In the genomic region with DNA sequence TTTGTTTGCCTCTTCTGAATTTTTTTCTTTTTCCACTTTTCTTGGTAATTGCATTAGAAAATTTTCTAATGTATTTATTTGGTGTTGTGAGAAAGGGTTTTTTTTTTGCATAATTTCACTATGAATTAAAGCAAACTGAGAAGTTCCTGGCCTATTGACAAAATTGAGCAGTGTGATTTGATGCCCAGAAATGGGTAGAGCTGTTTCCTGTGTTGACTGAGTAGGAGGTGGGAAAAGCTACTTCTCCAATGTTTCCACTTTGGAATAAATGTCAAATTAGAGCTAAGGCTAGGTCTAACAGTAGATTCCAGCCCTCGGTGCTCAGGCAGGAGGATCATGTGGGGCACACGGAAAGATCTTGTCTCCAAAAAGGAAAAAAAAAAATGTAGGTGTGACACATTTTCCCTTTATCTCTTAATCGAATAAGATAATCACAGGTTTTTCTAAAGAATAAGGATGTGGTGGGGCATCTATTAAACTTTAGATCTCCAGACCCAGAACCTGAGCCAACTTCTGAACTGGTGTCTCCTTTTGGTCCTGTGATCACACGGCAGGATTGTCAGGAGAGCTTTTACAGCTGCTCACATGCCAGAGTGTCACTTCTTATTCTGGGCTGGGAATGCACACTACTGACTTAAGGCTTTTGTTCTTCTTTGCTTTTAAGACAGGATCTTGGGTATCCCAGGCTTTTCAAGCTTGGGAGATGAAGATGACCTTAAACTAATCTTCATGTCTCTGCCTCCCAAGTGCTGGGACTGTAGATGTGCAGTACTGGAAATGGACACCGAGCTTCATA, we compare ENCODE assay signal across 16 mouse cellular contexts. TPM values are rescaled to one million over a fixed set of nuclear protein-coding genes. Genes with fewer than 3 reads are reported as not detected.
"Had no signal": no experiment of that assay in that cellular context is flagged by ENCODE, and none has a peak within 500 bp of the region (broad histone marks: within the 10 kb centered on the region; RNA-seq: fewer than 3 reads in every experiment).

No protein-coding gene starts in this region.

- H3K27ac ChIP-seq: left cerebral cortex, adult 2 months; limb, embryonic 10.5 days; liver, embryonic 15.5 days; midbrain, embryonic 10.5 days; neural tube, embryonic 15.5 days had no signal

- H3K4me3 ChIP-seq: left cerebral cortex, adult 2 months; limb, embryonic 10.5 days; liver, embryonic 15.5 days; midbrain, embryonic 10.5 days; myocyte; neural tube, embryonic 15.5 days had no signal

- H3K9ac ChIP-seq: liver, embryonic 15.5 days; neural tube, embryonic 15.5 days had no signal

- H3K27me3 ChIP-seq: liver, embryonic 15.5 days; neural tube, embryonic 15.5 days had no signal

- H3K9me3 ChIP-seq: limb, embryonic 10.5 days; liver, embryonic 15.5 days; midbrain, embryonic 10.5 days; neural tube, embryonic 15.5 days had no signal

- H3K36me3 ChIP-seq: liver, embryonic 15.5 days had no signal

- H3K4me2 ChIP-seq: liver, embryonic 11.5 days; liver, embryonic 15.5 days; neural tube, embryonic 15.5 days had no signal

- H3K4me1 ChIP-seq: limb, embryonic 10.5 days; midbrain, embryonic 10.5 days; neural tube, embryonic 15.5 days had no signal

- DNase-seq: kidney, adult 8-10 months; kidney, postnatal 10 days; kidney, postnatal 4 days; midbrain, embryonic 14.5 days; right cerebral cortex, adult 18-20 months; right cerebral cortex, postnatal 25 days; thymus, postnatal 36 days had no signal

- ATAC-seq: intestine, embryonic 16.5 days had no signal

RNA-seq across cellular contexts. Expression of a gene that starts 13.0 kb away (rescaled TPM):
- polyA plus RNA-seq: small intestine, adult 2 months had no signal
